13 mouse cellular contexts compared by ENCODE assay signal in the genomic region with DNA sequence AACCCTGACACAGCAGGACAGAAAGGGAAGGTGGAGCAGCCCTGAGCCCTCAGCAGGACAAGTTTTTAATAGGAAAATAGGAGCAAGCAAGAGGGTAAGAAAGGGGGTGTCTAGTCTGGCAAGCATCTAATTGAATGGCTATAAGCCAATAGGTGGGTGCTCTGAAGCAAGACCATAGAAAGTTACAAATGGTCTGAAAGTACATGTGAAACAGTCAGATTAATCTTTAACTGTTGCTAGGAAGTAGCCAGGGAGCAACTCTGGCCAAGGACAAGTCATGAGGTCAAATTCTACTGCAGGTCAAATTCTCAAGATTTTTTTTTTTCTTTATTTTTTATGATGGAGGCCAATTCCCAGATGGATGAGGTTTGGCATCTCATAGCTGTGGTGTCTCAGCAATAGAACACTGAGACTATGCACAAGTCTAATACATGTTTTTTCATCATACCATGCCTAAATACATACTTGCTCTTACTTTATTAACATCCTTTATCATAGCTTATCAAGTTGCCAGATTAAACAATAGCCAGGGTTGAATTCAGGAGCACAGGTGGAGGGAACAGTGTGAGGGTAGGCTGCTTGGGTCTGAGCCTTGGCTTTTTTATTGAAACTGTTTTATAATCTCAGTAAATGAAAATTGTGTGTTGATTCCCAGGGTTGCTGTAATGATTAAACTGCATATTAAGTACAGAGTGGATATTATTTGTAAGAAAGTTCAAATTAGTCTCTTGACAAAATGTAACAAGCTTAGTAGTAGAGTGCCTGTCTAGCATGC. TPM values are rescaled to one million over a fixed set of nuclear protein-coding genes. Genes with fewer than 3 reads are reported as not detected.
A peak's percentile ranks its signal among the peaks of the same experiment; 100 is the strongest.
DNase-seq lines count a peak whose midpoint lies in the region; ATAC-seq and TF ChIP-seq lines count a peak whose summit lies in the region.
"Had no signal": no experiment of that assay in that cellular context is flagged by ENCODE, and none has a peak within 500 bp of the region (broad histone marks: within the 10 kb centered on the region; RNA-seq: fewer than 3 reads in every experiment).

No protein-coding gene starts in this region.

- peaks cover 3% of the 10 kb centered on the region; the same call in 1 of the 2 replicates for H3K79me2 ChIP-seq in liver, adult 2 months (ENCODE audit: control insufficient read depth, insufficient read depth, low read length)

- no peaks in the 10 kb centered on the region for H3K27me3 ChIP-seq in liver, adult 2 months (ENCODE audit: control insufficient read depth, insufficient read depth, low read length)
- no peaks in the 10 kb centered on the region for H3K27me3 ChIP-seq in kidney, embryonic 14.5 days (ENCODE audit: control insufficient read depth, insufficient read depth, low read length)
- no peaks in the 10 kb centered on the region for H3K27me3 ChIP-seq in small intestine, adult 2 months (ENCODE audit: control insufficient read depth, insufficient read depth, low read length)
- H3K27me3 ChIP-seq in forebrain, postnatal 0 days (ENCODE audit: insufficient read depth, low read length), result no peaks in the 10 kb centered on the region
- H3K27me3 ChIP-seq: heart, embryonic 13.5 days; neural tube, embryonic 12.5 days had no signal

- H3K4me2 ChIP-seq in kidney, embryonic 14.5 days (replicated peaks; ENCODE audit: low read depth, low read length), result no peak overlapping the region
- no peak overlapping the region for H3K4me2 ChIP-seq in forebrain, postnatal 0 days (ENCODE audit: low read depth)
- H3K4me2 ChIP-seq: heart, embryonic 13.5 days; midbrain, embryonic 11.5 days; neural tube, embryonic 12.5 days had no signal

- H3K9me3 ChIP-seq in kidney, embryonic 14.5 days (ENCODE audit: control insufficient read depth, low read length), result no peaks in the 10 kb centered on the region
- H3K9me3 ChIP-seq in forebrain, postnatal 0 days (ENCODE audit: low read length), result no peaks in the 10 kb centered on the region
- H3K9me3 ChIP-seq: heart, embryonic 13.5 days; neural tube, embryonic 12.5 days had no signal

- H3K36me3 ChIP-seq in liver, adult 2 months (ENCODE audit: control insufficient read depth, insufficient read depth, low read length), result peaks cover 2% of the 10 kb centered on the region; the same call in 1 of the 2 replicates
- H3K36me3 ChIP-seq in kidney, embryonic 14.5 days (ENCODE audit: control insufficient read depth, insufficient read depth, low read length), result no peaks in the 10 kb centered on the region
- peaks cover 3% of the 10 kb centered on the region; the same call in 1 of the 2 replicates for H3K36me3 ChIP-seq in small intestine, adult 2 months (ENCODE audit: control insufficient read depth, insufficient read depth, low read length)
- H3K36me3 ChIP-seq in forebrain, postnatal 0 days (ENCODE audit: insufficient read depth), result no peaks in the 10 kb centered on the region
- H3K36me3 ChIP-seq: heart, embryonic 13.5 days; neural tube, embryonic 12.5 days had no signal

- no peak for TF ChIP-seq POLR2A in liver, adult 2 months (IDR thresholded peaks at IDR 0.05; ENCODE audit: extremely low read depth, insufficient read depth, low read length)
- no peak for TF ChIP-seq POLR2A in embryonic fibroblast, embryonic 13.5 days (IDR thresholded peaks at IDR 0.05; ENCODE audit: low read depth, low read length)
- TF ChIP-seq POLR2A in small intestine, adult 2 months (IDR thresholded peaks at IDR 0.05; ENCODE audit: low read depth, low read length), result no peak

- ATAC-seq in kidney, embryonic 14.5 days (ENCODE audit: low FRiP score, low TSS enrichment), result peak; percentile 46; the same call in 1 of the 2 replicates
- ATAC-seq in forebrain, postnatal 0 days, result no peak
- ATAC-seq: CD4-positive, CD25-positive, alpha-beta regulatory T cell, adult 4 months had no signal

- no peak overlapping the region for H3K4me3 ChIP-seq in liver, adult 2 months (ENCODE audit: insufficient read depth, low read depth, low read length)
- H3K4me3 ChIP-seq in embryonic fibroblast, embryonic 13.5 days (ENCODE audit: insufficient read depth, low read length), result no peak overlapping the region
- H3K4me3 ChIP-seq in kidney, embryonic 14.5 days (ENCODE audit: low read length), result no peak overlapping the region
- H3K4me3 ChIP-seq in small intestine, adult 2 months (ENCODE audit: low read depth, low read length), result no peak overlapping the region
- no peak overlapping the region for H3K4me3 ChIP-seq in forebrain, postnatal 0 days (ENCODE audit: low read depth, low read length)
- H3K4me3 ChIP-seq: heart, embryonic 13.5 days; neural tube, embryonic 12.5 days had no signal

- DNase-seq in liver, adult 2 months (ENCODE audit: extremely low read depth, low read depth, low spot score), result peak; percentile 99
- DNase-seq in liver, result no peak
- no peak for DNase-seq in forebrain, postnatal 0 days
- no peak for DNase-seq in layer of hippocampus, postnatal 25 days (ENCODE audit: extremely low spot score in 1 of 2, low spot score in 1 of 2)
- DNase-seq: cerebellum, adult 9-10 months had no signal

- no peak for TF ChIP-seq CTCF in liver, adult 2 months (IDR thresholded peaks at IDR 0.05; ENCODE audit: low read depth, low read length)
- TF ChIP-seq CTCF in embryonic fibroblast, embryonic 13.5 days (IDR thresholded peaks at IDR 0.05; ENCODE audit: borderline replicate concordance, insufficient read depth, low read length), result no peak
- TF ChIP-seq CTCF in small intestine, adult 2 months (IDR thresholded peaks at IDR 0.05; ENCODE audit: extremely low read depth, insufficient read length, insufficient replicate concordance, low read depth, low read length), result no peak
- TF ChIP-seq CTCF in forebrain, postnatal 0 days (IDR thresholded peaks at IDR 0.05; ENCODE audit: low read depth), result no peak

- H3K4me1 ChIP-seq in liver, adult 2 months (ENCODE audit: control insufficient read depth, insufficient read depth, low read length), result peaks cover 29% of the 10 kb centered on the region
- peaks cover 8% of the 10 kb centered on the region for H3K4me1 ChIP-seq in embryonic fibroblast, embryonic 13.5 days (ENCODE audit: control insufficient read depth, insufficient read depth, low read length)
- H3K4me1 ChIP-seq in kidney, embryonic 14.5 days (ENCODE audit: control insufficient read depth, insufficient read depth, low read length), result no peaks in the 10 kb centered on the region
- peaks cover 26% of the 10 kb centered on the region; the same call in 1 of the 2 replicates for H3K4me1 ChIP-seq in small intestine, adult 2 months (ENCODE audit: control insufficient read depth, insufficient read depth, insufficient read length, low read length)
- H3K4me1 ChIP-seq in forebrain, postnatal 0 days (ENCODE audit: insufficient read depth), result no peaks in the 10 kb centered on the region
- H3K4me1 ChIP-seq: neural tube, embryonic 12.5 days had no signal

- peak overlapping the region; percentile 95 for H3K27ac ChIP-seq in liver, adult 2 months (replicated peaks; ENCODE audit: insufficient read depth, low read depth, low read length)
- peak overlapping the region; percentile 85 for H3K27ac ChIP-seq in embryonic fibroblast, embryonic 13.5 days (ENCODE audit: insufficient read depth, low read length)
- peak overlapping the region; percentile 30; the same call in 1 of the 2 replicates for H3K27ac ChIP-seq in kidney, embryonic 14.5 days (ENCODE audit: low read depth, low read length)
- H3K27ac ChIP-seq in small intestine, adult 2 months (ENCODE audit: insufficient read depth, low read depth, low read length), result peak overlapping the region; percentile 93
- H3K27ac ChIP-seq in forebrain, postnatal 0 days (ENCODE audit: low read depth, low read length), result no peak overlapping the region
- H3K27ac ChIP-seq: heart, embryonic 13.5 days; neural tube, embryonic 12.5 days had no signal

- H3K9ac ChIP-seq in liver, adult 2 months (ENCODE audit: low read depth, low read length), result no peak overlapping the region
- H3K9ac ChIP-seq in kidney, embryonic 14.5 days (ENCODE audit: low read depth, low read length), result no peak overlapping the region
- no peak overlapping the region for H3K9ac ChIP-seq in forebrain, postnatal 0 days
- H3K9ac ChIP-seq: heart, embryonic 13.5 days; neural tube, embryonic 12.5 days had no signal

RNA-seq across cellular contexts. Expression of a gene that starts 32.2 kb away (rescaled TPM):
- 521 and 532 TPM in 2 replicates for total RNA-seq in liver, adult 2 months (2014; rRNA removed)
- 124 and 141 TPM in 2 replicates for polyA plus RNA-seq in liver, adult 2 months (2012; rRNA removed)
- 45.1 and 55.3 TPM in 2 replicates for polyA plus RNA-seq in embryonic fibroblast, embryonic 13.5 days (2011; ENCODE audit: insufficient read length, low read depth, missing spikeins)
- 0.31 and 0.58 TPM in 2 replicates for polyA plus RNA-seq in kidney, embryonic 14.5 days (2014; fragmentation: Nextera tagmentation; extraction: Ambion mirVana)
- 15.4 and 20.9 TPM in 2 replicates for polyA plus RNA-seq in small intestine, adult 2 months (2012; rRNA removed)
- 6.2 and 9.7 TPM in 2 replicates for total RNA-seq in forebrain, postnatal 0 days (2014; rRNA removed)
- polyA plus RNA-seq in forebrain, postnatal 0 days (2015; fragmentation: Nextera tagmentation; extraction: Ambion mirVana), result not detected in 2 replicates
- total RNA-seq in layer of hippocampus, postnatal 25 days (2021), result 1 to 10 TPM; 6.2 to 7.4 TPM
- polyA plus RNA-seq: embryonic facial prominence, embryonic 11.5 days; midbrain, embryonic 11.5 days; neural tube, embryonic 12.5 days had no signal

Comparison
In these comparisons a context has a peak if more than half of its experiments do, and no peak if none do; other contexts are left out.
1. RNA of a gene that starts 32.2 kb away (polyA plus RNA-seq): 124 to 141 TPM in liver, adult 2 months, 45.1 to 55.3 TPM in embryonic fibroblast, embryonic 13.5 days and 15.4 to 20.9 TPM in small intestine, adult 2 months; 0.31 to 0.58 TPM in kidney, embryonic 14.5 days and not detected in forebrain, postnatal 0 days; every median in the first group is over 10 times any median in the second.